Mouse (Mus musculus): ENCODE measurements around the gene Gm38655.

Gene Gm38655

DNA sequence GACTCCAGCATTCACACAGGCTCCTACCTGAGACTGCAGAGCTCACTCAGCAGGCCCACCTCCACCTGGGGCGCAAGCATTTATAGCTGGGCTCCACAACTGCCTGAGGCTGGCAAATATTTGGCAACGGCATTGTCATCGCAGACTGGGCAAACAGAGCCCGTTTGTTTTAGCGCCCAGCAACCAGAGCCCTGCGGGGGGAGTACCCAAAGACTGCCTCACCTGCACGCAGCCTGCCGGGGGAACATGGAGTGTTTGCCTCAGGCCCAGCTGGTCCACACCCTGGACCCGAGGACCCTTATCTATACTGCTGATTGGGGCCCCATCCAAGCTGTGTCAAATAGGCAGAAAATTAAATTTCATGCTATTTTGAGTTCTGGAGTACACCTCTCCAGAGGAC is at the start of gene Gm38655:
Gene Gm38655 (minus strand): TSS at position 61 of the 400 bp plus-strand sequence.
- DNase-seq (ENCODE audit: low read depth, low spot score) = no peak

- DNase-seq (ENCODE audit: low read depth, low spot score) = no peak
Measured at GRCm38 (mm10) chr17:25224586-25225222, 49.4 kb upstream of the Gm38655 start.

GRCm38 (mm10) chr17:25222951-25223601 is 47.8 kb upstream of the Gm38655 start:
- peak; percentile 69 for DNase-seq (ENCODE audit: low read depth, low spot score)

- DNase-seq (ENCODE audit: low read depth, low spot score) = peak; percentile 46
Measured at GRCm38 (mm10) chr17:25222504-25222940, 47.3 kb upstream of the Gm38655 start.

DNA sequence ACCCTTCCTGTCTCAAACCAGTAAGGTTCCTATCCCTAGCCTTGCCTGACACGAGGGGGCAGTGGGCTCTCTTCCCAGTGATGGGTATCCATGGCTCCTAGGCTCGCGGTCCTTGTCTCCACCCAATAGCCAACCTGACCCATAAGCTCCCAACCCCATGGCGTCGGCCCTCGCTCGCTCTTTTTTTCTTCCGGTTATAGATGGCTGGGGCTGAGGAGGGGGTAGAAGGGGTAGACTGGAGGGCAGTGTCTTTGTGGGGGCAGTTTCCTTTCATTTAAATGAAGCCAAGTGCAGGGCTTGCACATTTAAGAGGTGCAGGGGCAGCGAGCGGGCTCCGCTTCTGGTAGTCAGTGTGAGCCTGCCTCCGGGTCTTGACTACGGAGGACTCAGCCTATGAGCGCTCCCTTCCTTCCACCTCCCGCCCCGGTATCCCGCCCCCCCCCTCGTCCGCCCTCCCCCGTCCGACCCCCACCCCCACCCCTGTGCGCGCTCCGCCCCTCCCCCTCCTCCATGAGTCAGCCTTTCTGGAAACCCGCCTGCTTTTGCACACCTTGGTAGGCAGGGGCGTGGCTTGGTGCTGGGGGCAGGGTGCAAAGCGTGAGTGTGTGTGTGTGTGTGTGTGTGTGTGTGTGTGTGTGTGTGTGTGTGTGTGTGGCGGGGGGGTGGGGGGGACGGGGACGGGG is 46.7 kb upstream of the Gm38655 start:
- DNase-seq (ENCODE audit: low read depth, low spot score) = peak; percentile 89

DNA sequence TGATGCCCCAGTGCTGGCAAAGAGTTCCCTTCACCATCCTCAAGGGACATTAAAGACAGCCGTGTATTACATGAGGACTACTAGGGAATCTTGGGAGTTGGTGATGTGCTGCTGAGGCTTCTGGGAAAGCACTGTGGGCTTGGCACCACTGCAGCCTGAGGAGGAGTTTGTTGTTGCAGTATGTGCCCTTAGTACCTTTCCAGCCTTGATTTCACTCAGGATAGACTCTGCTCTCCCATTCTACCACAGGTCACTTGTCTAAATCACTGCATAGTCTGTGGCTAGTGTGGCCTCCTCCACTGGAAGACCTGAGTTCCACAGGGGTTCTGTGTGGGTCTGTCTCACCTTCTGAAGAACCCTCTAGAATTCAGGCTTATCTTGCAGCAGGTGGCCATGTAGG is 45.5 kb upstream of the Gm38655 start:
- no peak for DNase-seq (ENCODE audit: low read depth, low spot score)

DNA sequence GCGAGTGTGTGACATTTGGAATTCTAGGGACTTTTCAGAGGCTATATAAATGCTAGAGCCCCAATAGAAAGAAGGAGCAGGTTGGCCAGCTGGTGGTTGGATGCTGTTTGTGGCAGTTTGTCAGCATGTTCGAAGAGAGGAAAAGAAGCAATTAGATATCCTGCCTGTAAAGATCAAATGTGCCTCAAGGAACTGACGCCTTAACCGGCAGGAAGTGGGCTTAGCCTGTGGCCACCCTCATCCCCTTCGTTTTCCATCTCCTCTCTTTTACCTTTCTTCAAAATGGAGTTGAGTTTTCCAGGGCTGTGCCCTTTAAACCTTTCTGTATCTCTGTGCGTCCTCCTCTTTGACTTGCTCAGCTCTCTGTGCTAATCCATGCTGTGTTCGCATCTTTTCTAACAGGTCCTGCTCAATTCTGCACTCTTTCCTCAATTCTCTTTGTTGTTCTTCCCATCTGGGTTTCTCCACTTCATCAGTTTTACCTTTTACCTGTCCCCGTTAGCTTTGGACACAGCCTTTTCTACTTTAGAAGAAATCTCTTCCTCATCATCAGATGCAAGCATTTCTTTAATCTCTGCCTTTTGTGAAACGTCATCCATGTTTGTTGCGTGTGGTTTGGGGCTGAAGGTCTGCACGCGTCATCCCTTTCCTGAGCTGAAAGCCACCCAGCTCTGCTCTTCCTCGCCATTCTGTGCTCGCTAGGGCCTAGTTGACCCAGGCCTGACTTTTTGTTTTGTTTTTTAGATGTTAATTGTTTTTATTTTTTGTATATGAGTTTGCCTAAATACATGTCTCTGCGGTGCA is 44.4 kb upstream of the Gm38655 start:
- DNase-seq (ENCODE audit: low read depth, low spot score) = no peak

GRCm38 (mm10) chr17:25218967-25219366 is 43.7 kb upstream of the Gm38655 start:
- DNase-seq (ENCODE audit: low read depth, low spot score) = peak; percentile 68

GRCm38 (mm10) chr17:25215431-25215830 is 40.2 kb upstream of the Gm38655 start:
- DNase-seq (ENCODE audit: low read depth, low spot score) = no peak

GRCm38 (mm10) chr17:25211705-25212104 is 36.4 kb upstream of the Gm38655 start:
- peak; percentile 74 for DNase-seq (ENCODE audit: low read depth, low spot score)

DNA sequence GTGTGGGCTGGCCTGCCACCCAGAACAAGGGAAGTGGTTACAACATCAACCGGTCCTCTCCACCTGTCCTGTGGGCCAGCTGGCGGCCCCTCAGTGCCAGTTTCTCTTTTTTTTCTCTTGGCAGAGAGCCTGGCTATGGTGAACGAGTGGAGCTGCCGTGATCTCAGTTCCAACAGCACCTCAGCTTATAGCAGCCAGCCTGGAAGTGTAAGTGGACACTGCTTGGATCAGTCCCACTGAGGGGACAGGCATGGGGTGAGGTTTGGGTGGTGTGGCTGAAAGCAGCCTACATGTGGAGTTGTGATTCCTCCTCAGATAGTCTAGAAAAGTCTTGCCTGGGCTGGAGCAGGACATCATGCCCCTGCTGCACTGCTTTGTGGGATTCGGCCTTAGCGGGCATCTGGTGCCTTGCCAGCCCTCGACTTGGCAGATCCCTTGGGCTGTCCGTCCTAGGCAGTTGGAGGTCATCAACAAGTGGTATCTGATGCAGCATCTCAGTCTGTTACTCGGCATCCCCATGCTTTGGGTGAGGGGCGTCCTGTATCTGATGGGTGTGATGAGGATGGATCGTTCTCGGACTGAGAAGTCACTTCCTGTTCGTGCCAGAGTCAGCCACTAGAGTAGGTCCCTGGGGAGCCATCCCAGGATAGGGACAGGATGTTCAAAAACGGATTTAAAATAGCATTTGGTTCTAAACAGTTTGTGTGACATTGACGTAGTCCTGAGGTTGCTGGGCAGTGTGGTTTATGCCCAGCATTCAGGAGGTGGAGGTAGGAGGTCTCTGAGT is 35.6 kb upstream of the Gm38655 start:
- peak; percentile 89 for DNase-seq (ENCODE audit: low read depth, low spot score)

GRCm38 (mm10) chr17:25210006-25210405 is 34.7 kb upstream of the Gm38655 start:
- no peak for DNase-seq (ENCODE audit: low read depth, low spot score)

DNA sequence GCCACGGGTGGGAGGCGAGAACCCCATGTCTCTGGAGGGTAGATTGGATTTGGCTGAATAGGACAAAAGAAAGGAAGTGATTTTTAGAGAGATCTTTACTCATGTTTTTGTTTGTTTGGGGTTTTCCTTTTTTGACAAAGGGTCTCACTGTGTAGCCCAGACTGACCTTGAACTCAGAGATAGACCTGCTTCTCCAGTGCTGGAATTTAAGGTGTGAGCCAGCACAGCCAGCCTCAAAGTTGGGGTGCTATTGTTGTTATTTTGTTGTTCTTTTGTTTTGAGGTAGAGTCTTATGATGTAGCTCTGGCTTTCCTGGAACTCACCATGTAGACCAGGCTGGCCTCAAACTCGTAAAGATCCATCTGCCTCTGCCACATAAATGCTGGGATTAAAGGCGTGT is 27.1 kb upstream of the Gm38655 start:
- no peak for DNase-seq (ENCODE audit: low read depth, low spot score)

GRCm38 (mm10) chr17:25189091-25189490 is 13.8 kb upstream of the Gm38655 start:
- no peak for DNase-seq (ENCODE audit: low read depth, low spot score)

DNA sequence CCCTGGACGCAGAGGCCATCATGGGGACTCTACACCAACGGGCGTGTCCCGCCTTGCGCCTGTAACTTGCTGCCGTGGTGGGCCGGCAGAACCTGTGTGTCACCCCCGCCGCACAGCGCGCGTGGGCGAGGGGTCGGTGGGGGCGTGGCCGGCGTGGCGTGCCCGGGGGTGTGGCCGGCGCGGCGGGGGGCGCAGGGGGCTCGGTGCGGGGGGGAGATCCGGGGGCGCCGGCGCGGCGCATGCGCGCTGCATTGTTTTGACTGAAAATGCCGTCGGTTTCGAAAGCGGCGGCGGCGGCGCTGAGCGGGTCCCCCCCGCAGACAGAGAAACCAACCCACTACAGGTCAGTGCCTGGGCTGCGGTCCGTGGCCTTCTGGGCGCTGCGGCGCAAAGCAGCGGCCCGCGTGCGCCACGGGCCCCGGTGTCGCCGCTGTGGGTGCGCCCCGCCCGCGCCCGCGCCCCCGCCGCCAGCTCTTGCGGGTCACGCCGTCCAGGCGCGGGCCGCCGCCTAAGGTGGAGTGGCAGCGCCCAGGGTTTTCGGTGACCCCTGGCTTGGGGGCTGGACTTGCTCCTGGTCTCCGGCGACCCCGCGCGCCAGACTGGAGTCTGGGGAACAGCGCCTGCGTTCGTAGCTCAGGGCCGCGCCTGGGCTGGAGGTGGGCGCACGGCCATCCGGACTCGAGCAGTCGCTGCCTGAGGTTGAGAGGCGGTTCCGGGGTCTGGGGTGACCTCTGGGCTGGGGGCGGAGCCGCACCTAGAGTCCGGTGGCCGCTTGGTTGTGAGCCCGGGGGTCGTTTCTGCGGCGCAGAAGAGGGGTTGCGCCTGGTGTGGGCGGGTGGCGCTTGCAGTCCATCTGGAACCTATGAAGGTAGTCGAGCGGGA is 13.1 kb upstream of the Gm38655 start, which contains the start of gene Unkl:
Gene Unkl (plus strand): TSS at position 248 of the 882 bp plus-strand sequence.
- DNase-seq (ENCODE audit: low read depth, low spot score) = peak; percentile 55

GRCm38 (mm10) chr17:25187784-25188149 is 12.5 kb upstream of the Gm38655 start:
- no peak for DNase-seq (ENCODE audit: low read depth, low spot score)

GRCm38 (mm10) chr17:25184961-25185360 is 9.7 kb upstream of the Gm38655 start:
- peak; percentile 35 for DNase-seq (ENCODE audit: low read depth, low spot score)

- peak; percentile 100 for DNase-seq (ENCODE audit: low read depth, low spot score)
Measured at GRCm38 (mm10) chr17:25184129-25184691, 8.9 kb upstream of the Gm38655 start, which contains the start of gene BC003965. TSS of gene BC003965 (plus strand) at chr17:25184554.

GRCm38 (mm10) chr17:25183232-25183631 is 8.0 kb upstream of the Gm38655 start:
- peak; percentile 28 for DNase-seq (ENCODE audit: low read depth, low spot score)

DNA sequence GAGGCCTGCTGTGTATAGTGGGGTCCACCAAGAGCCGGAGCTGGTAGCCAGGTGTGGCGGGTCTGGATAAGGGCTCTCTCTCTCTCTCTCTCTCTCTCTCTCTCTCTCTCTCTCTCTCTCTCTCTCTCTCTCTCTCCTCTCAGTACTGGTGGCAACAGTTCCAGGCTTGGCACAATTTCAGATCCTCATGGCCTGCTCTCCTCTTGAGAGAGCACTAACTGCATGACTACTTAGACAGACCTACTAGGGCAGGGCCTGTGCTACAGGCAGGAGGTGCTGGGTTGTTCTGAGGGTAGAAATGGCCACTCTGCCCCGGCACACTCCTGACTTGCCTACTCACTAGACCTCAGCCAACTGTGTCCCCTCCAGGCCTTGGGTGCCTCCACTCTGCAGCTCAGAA is 2.7 kb downstream of the Gm38655 start:
- no peak for DNase-seq (ENCODE audit: low read depth, low spot score)
